In the genomic region with DNA sequence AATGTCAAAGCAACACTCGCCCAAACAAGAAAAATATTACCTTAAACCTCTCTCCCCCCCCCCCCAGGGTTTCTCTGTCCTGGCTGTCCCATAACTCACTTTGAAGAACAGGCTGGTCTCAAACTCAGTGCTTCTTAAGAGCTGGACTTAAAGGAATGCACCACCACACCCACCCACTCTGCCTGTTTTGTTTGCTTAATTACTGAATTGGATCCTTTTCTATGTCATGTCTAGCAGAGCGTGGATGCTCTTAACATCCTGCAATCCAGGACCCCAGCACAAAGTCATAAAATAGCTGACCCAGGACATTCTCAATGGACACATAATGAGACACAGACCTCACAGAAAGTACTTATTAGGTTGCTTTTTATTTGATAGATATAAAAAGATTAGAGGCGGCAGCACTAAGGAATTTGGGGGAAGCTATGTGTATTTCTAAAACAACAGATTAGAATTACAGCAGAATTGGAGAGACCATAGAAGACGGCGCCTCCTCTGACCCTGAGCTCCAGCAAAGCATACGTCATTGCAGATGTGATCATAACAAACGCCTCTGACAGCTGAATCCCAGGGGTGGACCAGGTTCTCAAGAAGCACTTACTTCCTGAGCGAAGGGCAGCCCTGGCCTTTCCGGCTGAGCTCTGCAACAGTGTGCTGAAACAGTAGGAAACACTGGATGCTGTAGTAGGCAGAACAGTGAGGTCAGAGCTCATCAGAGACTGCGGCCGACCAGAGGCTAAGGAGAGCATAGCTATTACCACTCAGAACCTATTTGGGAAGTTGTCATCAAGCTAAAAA, we compare ENCODE assay signal across 17 mouse cellular contexts. TPM values are rescaled to one million over a fixed set of nuclear protein-coding genes. Genes with fewer than 3 reads are reported as not detected.
DNase-seq lines count a peak whose midpoint lies in the region; ATAC-seq lines count a peak whose summit lies in the region.
"Had no signal": no experiment of that assay in that cellular context is flagged by ENCODE, and none has a peak within 500 bp of the region (broad histone marks: within the 10 kb centered on the region; RNA-seq: fewer than 3 reads in every experiment).

No protein-coding gene starts in this region.

- WGBS in embryonic facial prominence, embryonic 11.5 days: 41% methylated on average over 11 of the region's 11 CpGs
- WGBS in limb, embryonic 13.5 days: 28% methylated on average over 11 of the region's 11 CpGs
- WGBS in forebrain, embryonic 10.5 days: 66% methylated on average over 11 of the region's 11 CpGs

- H3K27me3 ChIP-seq in embryonic facial prominence, embryonic 11.5 days (ENCODE audit: control insufficient read depth, insufficient read depth, low read length): no peaks in the 10 kb centered on the region
- no peaks in the 10 kb centered on the region for H3K27me3 ChIP-seq in limb, embryonic 13.5 days
- no peaks in the 10 kb centered on the region for H3K27me3 ChIP-seq in forebrain, embryonic 10.5 days (ENCODE audit: poor library complexity, severe bottlenecking)
- H3K27me3 ChIP-seq: lung, embryonic 15.5 days; midbrain, embryonic 13.5 days had no signal

- no peaks in the 10 kb centered on the region for H3K9me3 ChIP-seq in embryonic facial prominence, embryonic 11.5 days (replicated peaks; ENCODE audit: control insufficient read depth, low read length)
- 0 out of 2 replicates have a peak, but pooled peaks cover 5% of the 10 kb centered on the region for H3K9me3 ChIP-seq in limb, embryonic 13.5 days
- H3K9me3 ChIP-seq in forebrain, embryonic 10.5 days: no peaks in the 10 kb centered on the region
- H3K9me3 ChIP-seq: lung, embryonic 15.5 days; midbrain, embryonic 13.5 days had no signal

- no peak overlapping the region for H3K9ac ChIP-seq in embryonic facial prominence, embryonic 11.5 days (replicated peaks; ENCODE audit: low read length)
- H3K9ac ChIP-seq in limb, embryonic 13.5 days: no peak overlapping the region
- H3K9ac ChIP-seq: lung, embryonic 15.5 days; midbrain, embryonic 13.5 days had no signal

- H3K36me3 ChIP-seq in embryonic facial prominence, embryonic 11.5 days (replicated peaks; ENCODE audit: control insufficient read depth, insufficient read depth, low read depth, low read length): no peaks in the 10 kb centered on the region
- no peaks in the 10 kb centered on the region for H3K36me3 ChIP-seq in limb, embryonic 13.5 days
- no peaks in the 10 kb centered on the region for H3K36me3 ChIP-seq in forebrain, embryonic 10.5 days (replicated peaks)
- H3K36me3 ChIP-seq: lung, embryonic 15.5 days; midbrain, embryonic 13.5 days had no signal

- no peak overlapping the region for H3K27ac ChIP-seq in embryonic facial prominence, embryonic 11.5 days (replicated peaks; ENCODE audit: low read depth, low read length)
- no peak overlapping the region for H3K27ac ChIP-seq in limb, embryonic 13.5 days
- H3K27ac ChIP-seq in forebrain, embryonic 10.5 days: no peak overlapping the region
- H3K27ac ChIP-seq: hindbrain, postnatal 0 days; lung, embryonic 15.5 days; midbrain, embryonic 13.5 days had no signal

- H3K4me3 ChIP-seq in embryonic facial prominence, embryonic 11.5 days (ENCODE audit: low read depth, low read length): no peak overlapping the region
- no peak overlapping the region for H3K4me3 ChIP-seq in limb, embryonic 13.5 days
- H3K4me3 ChIP-seq in forebrain, embryonic 10.5 days: no peak overlapping the region
- H3K4me3 ChIP-seq: lung, embryonic 15.5 days; midbrain, embryonic 13.5 days had no signal

- no peaks in the 10 kb centered on the region for H3K4me1 ChIP-seq in embryonic facial prominence, embryonic 11.5 days (ENCODE audit: control insufficient read depth, insufficient read depth, low read length)
- H3K4me1 ChIP-seq in limb, embryonic 13.5 days: no peaks in the 10 kb centered on the region; the same call in 1 of the 2 replicates
- H3K4me1 ChIP-seq in forebrain, embryonic 10.5 days: peaks cover 11% of the 10 kb centered on the region
- H3K4me1 ChIP-seq: lung, embryonic 15.5 days; midbrain, embryonic 13.5 days had no signal

- H3K4me2 ChIP-seq in embryonic facial prominence, embryonic 11.5 days (ENCODE audit: low read depth, low read length): no peak overlapping the region
- no peak overlapping the region for H3K4me2 ChIP-seq in limb, embryonic 13.5 days (replicated peaks)
- H3K4me2 ChIP-seq: heart, embryonic 11.5 days; lung, embryonic 15.5 days; midbrain, embryonic 13.5 days had no signal

- 0 out of 2 replicates have a peak, but pooled peaks have one; percentile 56 for ATAC-seq in embryonic facial prominence, embryonic 11.5 days (replicated peaks; ENCODE audit: insufficient number of reproducible peaks, low FRiP score, low TSS enrichment, low read depth)
- peak; percentile 51; the same call in 1 of the 2 replicates for ATAC-seq in limb, embryonic 13.5 days (ENCODE audit: low FRiP score, low read depth)
- ATAC-seq in erythroid progenitor cell, adult 5-6 weeks (replicated peaks; ENCODE audit: low FRiP score, poor library complexity, severe bottlenecking): no peak
- ATAC-seq: hindbrain, postnatal 0 days; midbrain, embryonic 13.5 days had no signal

- DNase-seq in heart, adult 11 months: peak; percentile 68
- DNase-seq in heart, adult 8-10 months (ENCODE audit: low spot score): no peak
- peak; percentile 43 for DNase-seq in lung, postnatal 10 days
- no peak for DNase-seq in lung, postnatal 36 days
- peak; percentile 54 for DNase-seq in embryonic facial prominence, embryonic 11.5 days (ENCODE audit: low spot score)
- no peak for DNase-seq in forebrain, embryonic 10.5 days (ENCODE audit: extremely low spot score, low spot score)
- DNase-seq: adrenal gland, adult 8-10 months; cerebellum, adult 2 months; gastrocnemius, postnatal 14 days; liver; right cerebral cortex, postnatal 14 days had no signal

RNA-seq across cellular contexts. Expression of a gene that starts 13.2 kb away (rescaled TPM):
- 100 to 1,000 TPM; 157 to 172 (median 167) TPM for total RNA-seq in heart, adult 8-10 months (2022)
- polyA plus RNA-seq in embryonic facial prominence, embryonic 11.5 days (2014; fragmentation: Nextera tagmentation; extraction: Ambion mirVana): 64.7 and 67.2 TPM in 2 replicates
- 47.6 and 48.9 TPM in 2 replicates for polyA plus RNA-seq in limb, embryonic 13.5 days (2015; fragmentation: Nextera tagmentation; extraction: Ambion mirVana)
- 63.3 and 63.4 TPM in 2 replicates for polyA plus RNA-seq in forebrain, embryonic 10.5 days (2016; fragmentation: Nextera tagmentation; extraction: Ambion mirVana)
- 7.9 and 8.0 TPM in 2 replicates for total RNA-seq in erythroid progenitor cell, adult 5-6 weeks (2015; ENCODE audit: low replicate concordance)
- 9.5 and 37.1 TPM in 2 replicates for total RNA-seq in erythroid progenitor cell, adult 5-6 weeks (2017; ENCODE audit: low replicate concordance)

Comparison
In these comparisons a context has a peak if more than half of its experiments do, and no peak if none do; other contexts are left out.
1. DNase-seq: peak in heart, adult 11 months (single experiment), lung, postnatal 10 days (single experiment) and embryonic facial prominence, embryonic 11.5 days (single experiment); none in heart, adult 8-10 months (single experiment), lung, postnatal 36 days (single experiment) and forebrain, embryonic 10.5 days (single experiment).